Mouse (Mus musculus) kidney, postnatal 0 days (tissue): ENCODE measurements around the gene Clmn. TPM values are rescaled to one million over a fixed set of nuclear protein-coding genes. Genes with fewer than 3 reads are reported as not detected.
"Not testable (repeated sequence)": the region's sequence is repeated elsewhere in the genome, so short reads cannot be mapped to it uniquely, and the experiment has no call there.

Experiments used
- ATAC-seq: fragments of 200-750 bp; cut with Nextera tagmentation; replicated peaks from 2 replicates; pipeline ENCODE4 v1.8.0; 2017; ENCODE audit warnings: low read depth, moderate number of reproducible peaks, moderate TSS enrichment, moderate library complexity; ENCODE audit not compliant: low FRiP score
- DNase-seq: peaks from one replicate; pipeline ENCODE4 v3.0.0-alpha.2; 2016; ENCODE audit warnings: low spot score
- H3K27ac ChIP-seq: fragments of 300-500 bp; sonication (generic); 2 replicates; pipeline ENCODE4 v1.5.1; 2014; ENCODE audit warnings: mild to moderate bottlenecking
- H3K27me3 ChIP-seq: fragments of 300-500 bp; sonication (generic); 2 replicates; pipeline ENCODE4 v1.6.1; 2014; ENCODE audit warnings: low read length, mixed read lengths; ENCODE audit not compliant: insufficient read depth
- H3K36me3 ChIP-seq: fragments of 300-500 bp; sonication (generic); 2 replicates; pipeline ENCODE4 v1.6.1; 2014; ENCODE audit warnings: low read length, mixed read lengths; ENCODE audit not compliant: insufficient read depth
- H3K4me1 ChIP-seq: fragments of 300-500 bp; sonication (generic); replicated peaks from 2 replicates; pipeline ENCODE4 v1.6.1; 2014; ENCODE audit warnings: antibody characterized with exemption, low read length, mixed read lengths; ENCODE audit not compliant: insufficient read depth
- H3K4me2 ChIP-seq: fragments of 300-500 bp; sonication (generic); 2 replicates; pipeline ENCODE4 v1.6.1; 2014; ENCODE audit warnings: mild to moderate bottlenecking, low read length, moderate library complexity, mixed read lengths
- H3K4me3 ChIP-seq: fragments of 300-500 bp; sonication (generic); replicated peaks from 2 replicates; pipeline ENCODE4 v1.5.1; 2014; ENCODE audit warnings: low read depth, low read length
- H3K9ac ChIP-seq: fragments of 300-500 bp; sonication (generic); 2 replicates; pipeline ENCODE4 v1.6.1; 2014; ENCODE audit warnings: low read depth, low read length
- H3K9me3 ChIP-seq: fragments of 300-500 bp; sonication (generic); replicated peaks from 2 replicates; pipeline ENCODE4 v1.6.1; 2016; ENCODE audit warnings: low read length, inconsistent platforms, mixed read lengths
- CTCF ChIP-seq: IDR thresholded peaks from 2 replicates; pipeline ENCODE4 v1.5.1; 2016; ENCODE audit warnings: antibody characterized with exemption, low read depth, mild to moderate bottlenecking, moderate library complexity
- WGBS: fragments of 180-500 bp; shearing (Covaris S2); extraction: QIAGEN DNeasy Blood & Tissue Kit; methylation state at CpG from one replicate; pipeline ENCODE4 v1.1.7; 2014; 5-methylcytosine and 5-hydroxymethylcytosine counted together
- polyA plus RNA-seq: library from polyadenylated mRNA; unstranded; fragments of >200 nt; fragmentation: Nextera tagmentation; extraction: Ambion mirVana; gene quantifications from 2 replicates; pipeline ENCODE4 v1.2.1, GENCODE M21; 2015

Gene Clmn
- polyA plus RNA-seq, 1 experiment from 2014 or later, result 6.0 TPM

DNA sequence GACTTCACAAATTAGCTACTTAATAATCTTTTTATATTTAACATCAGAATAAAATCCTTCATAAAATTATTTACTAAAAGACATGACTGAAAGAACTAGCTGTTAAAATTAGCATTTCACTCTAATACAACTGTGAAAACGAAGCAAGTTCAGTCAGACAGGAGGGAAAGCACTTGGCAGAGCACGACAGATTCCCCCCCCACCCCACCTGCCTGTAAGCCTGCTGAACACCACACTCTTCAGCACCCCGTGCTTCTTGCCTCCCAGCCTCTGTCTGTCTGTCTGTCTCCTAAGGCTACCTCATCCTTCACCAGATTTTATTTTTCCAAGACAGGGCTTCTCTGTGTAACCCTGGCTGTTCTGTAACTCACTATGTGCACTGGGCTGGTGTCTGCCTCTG is 125.9 kb downstream of the Clmn start:
- no peak for DNase-seq
- Histone ChIP-seq H3K4me2 (no peak overlapping the region), H3K27me3 (no peaks in the 10 kb centered on the region), H3K4me1 (peaks cover 18% of the 10 kb centered on the region), H3K27ac (no peak overlapping the region), H3K4me3 (no peak overlapping the region), H3K9ac (no peak overlapping the region), H3K36me3 (no peaks in the 10 kb centered on the region), H3K9me3 (no peaks in the 10 kb centered on the region)
- no peak for ATAC-seq
- 34% methylated on average over 3 of the region's 3 CpGs for WGBS
- no peak for TF ChIP-seq CTCF

DNA sequence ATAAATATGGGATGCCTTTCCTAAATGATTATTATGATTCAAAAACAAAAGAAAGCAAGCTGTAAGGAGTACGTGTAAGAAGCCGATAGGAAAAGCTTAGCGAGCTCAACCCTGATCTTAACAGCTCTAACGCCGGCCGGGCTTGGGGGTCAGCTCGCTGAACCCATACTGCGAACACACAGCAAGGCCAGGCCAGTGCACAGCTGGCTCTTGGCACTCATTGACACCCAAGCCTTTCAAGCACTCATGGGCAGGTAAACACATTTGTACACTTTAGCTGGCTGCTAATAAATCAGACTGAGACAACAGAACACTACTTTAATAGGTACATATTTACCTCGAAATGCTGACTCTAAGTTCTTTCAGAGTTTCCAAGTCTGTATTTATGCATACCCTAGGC is 126.4 kb downstream of the Clmn start:
- no peak overlapping the region for H3K4me2 ChIP-seq
- ATAC-seq (peak; percentile 80), DNase-seq (peak; percentile 58)
- no peaks in the 10 kb centered on the region for H3K27me3 ChIP-seq
- no peak overlapping the region for H3K27ac ChIP-seq
- H3K9ac ChIP-seq, result no peak overlapping the region
- no peak for TF ChIP-seq CTCF
- H3K9me3 ChIP-seq, result no peaks in the 10 kb centered on the region
- H3K36me3 ChIP-seq, result no peaks in the 10 kb centered on the region
- H3K4me3 ChIP-seq, result no peak overlapping the region
- WGBS, result 22% methylated on average over 9 of the region's 9 CpGs
- peaks cover 18% of the 10 kb centered on the region for H3K4me1 ChIP-seq

GRCm38 (mm10) chr12:104737666-104738065 is 127.2 kb downstream of the Clmn start:
- ATAC-seq, result no peak

GRCm38 (mm10) chr12:104735993-104736395 is 128.9 kb downstream of the Clmn start:
- peaks cover 9% of the 10 kb centered on the region for H3K4me1 ChIP-seq
- no peak overlapping the region for H3K4me2 ChIP-seq
- H3K9me3 ChIP-seq, result no peaks in the 10 kb centered on the region
- WGBS, result 44% methylated on average over 3 of the region's 3 CpGs
- no peak overlapping the region for H3K9ac ChIP-seq
- H3K27me3 ChIP-seq, result no peaks in the 10 kb centered on the region
- H3K27ac ChIP-seq, result no peak overlapping the region
- DNase-seq, result no peak
- no peak for TF ChIP-seq CTCF
- no peak for ATAC-seq
- peaks cover 8% of the 10 kb centered on the region for H3K36me3 ChIP-seq
- no peak overlapping the region for H3K4me3 ChIP-seq

More at GRCm38 (mm10) chr12:104737666-104738065, 127.2 kb downstream of the Clmn start:
- DNase-seq, result no peak
- H3K27ac ChIP-seq, result no peak overlapping the region
- no peak for TF ChIP-seq CTCF
- no peak overlapping the region for H3K9ac ChIP-seq
- no peaks in the 10 kb centered on the region for H3K27me3 ChIP-seq
- no peak overlapping the region for H3K4me3 ChIP-seq
- H3K4me2 ChIP-seq, result no peak overlapping the region
- WGBS, result 84% methylated on average over 10 of the region's 10 CpGs
- H3K9me3 ChIP-seq, result no peaks in the 10 kb centered on the region
- peaks cover 18% of the 10 kb centered on the region for H3K4me1 ChIP-seq
- H3K36me3 ChIP-seq, result no peaks in the 10 kb centered on the region

DNA sequence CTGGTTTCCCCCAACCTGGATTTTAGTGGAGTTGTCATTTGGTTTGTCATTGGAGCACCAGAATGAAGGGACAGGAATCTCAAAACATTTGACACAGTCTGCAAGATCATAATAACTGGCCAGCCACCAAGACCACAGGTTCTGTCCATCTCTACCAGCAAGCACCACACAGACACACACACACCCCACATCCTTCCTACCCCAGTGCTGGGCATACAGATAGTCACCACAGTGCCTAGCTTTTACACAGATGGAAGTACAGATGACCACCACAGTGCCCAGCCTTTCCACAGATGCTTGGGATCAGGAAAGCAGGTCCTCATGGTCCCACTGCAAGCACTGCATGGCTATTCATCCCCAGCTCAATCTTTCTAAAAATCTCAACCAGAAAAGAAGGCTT is 131.7 kb downstream of the Clmn start:
- H3K9ac ChIP-seq, result no peak overlapping the region
- no peaks in the 10 kb centered on the region for H3K27me3 ChIP-seq
- H3K36me3 ChIP-seq, result peaks cover 18% of the 10 kb centered on the region
- H3K4me1 ChIP-seq, result no peaks in the 10 kb centered on the region
- no peak overlapping the region for H3K4me3 ChIP-seq
- H3K4me2 ChIP-seq, result no peak overlapping the region
- no peak for TF ChIP-seq CTCF
- H3K27ac ChIP-seq, result no peak overlapping the region
- no peaks in the 10 kb centered on the region for H3K9me3 ChIP-seq
- ATAC-seq (no peak), DNase-seq (no peak)

DNA sequence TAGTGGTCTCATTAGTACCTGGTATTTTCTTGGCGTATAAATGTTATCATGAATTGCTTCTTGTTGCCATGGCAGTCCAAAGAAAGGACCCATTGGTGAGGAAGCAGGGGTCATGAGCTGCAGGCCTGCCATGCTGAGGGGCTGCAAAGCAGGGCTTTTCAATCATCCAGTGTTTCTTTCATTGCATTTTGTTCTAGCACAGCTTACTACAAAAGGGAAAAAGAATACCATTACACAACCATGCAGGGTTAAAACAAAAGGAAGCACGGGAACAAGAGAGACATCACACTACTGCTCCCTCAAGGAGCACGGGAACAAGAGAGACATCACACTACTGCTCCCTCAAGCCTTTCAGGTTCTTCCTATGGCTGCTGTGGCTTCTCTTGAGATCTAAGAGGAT is 133.1 kb downstream of the Clmn start:
- no peak overlapping the region for H3K4me3 ChIP-seq
- H3K27me3 ChIP-seq, result no peaks in the 10 kb centered on the region
- ATAC-seq (no peak), DNase-seq (no peak)
- no peak overlapping the region for H3K4me2 ChIP-seq
- no peak for TF ChIP-seq CTCF
- no peak overlapping the region for H3K9ac ChIP-seq
- no peak overlapping the region for H3K27ac ChIP-seq
- 90% methylated on average over 3 of the region's 3 CpGs for WGBS
- no peaks in the 10 kb centered on the region for H3K4me1 ChIP-seq
- H3K36me3 ChIP-seq, result peaks cover 31% of the 10 kb centered on the region
- no peaks in the 10 kb centered on the region for H3K9me3 ChIP-seq

- H3K4me3 ChIP-seq, H3K4me1 ChIP-seq, H3K9me3 ChIP-seq, H3K4me2 ChIP-seq, H3K9ac ChIP-seq, DNase-seq, ATAC-seq, H3K27ac ChIP-seq, H3K27me3 ChIP-seq: not testable (repeated sequence)
- peaks cover 49% of the 10 kb centered on the region for H3K36me3 ChIP-seq
- 82% methylated on average over 2 of the region's 2 CpGs for WGBS
These were observed 138.4 kb downstream of the Clmn start for GRCm38 (mm10) chr12:104726436-104726835.
